Mouse (Mus musculus) T-helper 17 cell (primary cell): Measurements from ENCODE around the gene Col4a1.

Experiments
- in situ Hi-C, 2 experiments: fragments of 300-600 bp; cut with MboI, MseI; formaldehyde crosslinking; loops; 1 replicate in 1 of 2; 2 replicates in 1 of 2; pipeline ENCODE4 v1.15.1; 2025; ENCODE audit warnings: high pct_unique_total_duplicates in 2 of 2

Col4a1 gene

DNA sequence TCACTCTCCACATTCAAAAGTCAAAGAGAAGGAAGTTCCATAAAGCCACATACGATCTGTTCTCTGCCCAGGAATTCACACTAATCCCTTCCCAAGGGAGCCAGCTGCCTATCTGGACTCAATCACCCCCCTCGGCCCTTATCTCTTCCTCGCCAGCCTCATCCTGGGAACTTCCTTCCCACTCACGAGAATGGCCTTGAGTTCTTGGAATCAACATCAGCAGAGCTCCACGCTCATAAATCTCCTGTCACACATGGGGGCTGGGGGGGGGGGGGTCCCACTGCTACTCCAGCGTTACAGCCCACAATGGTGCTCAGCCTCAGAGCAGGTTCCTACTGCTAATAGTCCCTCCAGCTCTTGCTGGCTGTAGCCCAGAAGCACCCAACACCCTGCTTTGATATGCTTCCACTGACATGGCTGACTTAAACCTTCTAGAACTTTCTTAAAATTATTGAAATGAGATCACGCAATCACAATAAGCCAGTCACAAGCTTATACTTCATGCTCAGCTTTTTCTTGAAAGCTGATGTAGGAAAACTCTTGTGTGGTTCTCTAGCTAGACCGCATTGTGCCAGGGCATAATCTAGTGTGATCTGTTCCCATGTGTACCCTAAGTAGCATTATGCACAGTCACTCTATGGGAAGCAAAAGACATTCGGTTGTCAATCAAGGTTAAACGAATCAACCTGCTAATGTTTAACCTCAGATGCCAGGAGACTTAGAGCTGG, 78.3 kb downstream of the Col4a1 start:
- in situ Hi-C loops: loop anchor here in 1 of 2 experiments (10.0 kb wide), 1 partner anchor 440 kb away; no protein-coding TSS in a partner anchor

DNA sequence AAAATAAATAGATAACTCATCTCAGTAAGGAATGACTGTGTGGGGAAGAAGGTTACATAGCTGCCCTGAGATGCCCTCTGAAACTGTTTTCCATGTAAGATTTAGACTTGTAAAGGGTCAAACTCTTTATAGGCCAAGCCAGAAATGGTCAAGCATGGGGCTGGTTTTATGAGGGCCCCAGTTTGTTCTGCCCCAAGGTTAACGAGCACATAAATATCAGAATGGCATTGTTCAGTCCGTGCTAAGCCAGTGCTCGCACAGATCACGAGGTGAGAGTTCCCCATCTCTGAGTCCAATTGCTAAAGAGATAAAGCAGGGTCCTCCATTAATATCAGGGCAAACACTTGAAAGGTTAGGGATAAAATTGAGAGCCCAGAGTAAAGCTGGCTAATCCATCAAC, 79.6 kb downstream of the Col4a1 start:
- in situ Hi-C loops: loop anchor here in 1 of 2 experiments (10.0 kb wide), 1 partner anchor 442 kb away; no protein-coding TSS in a partner anchor

DNA sequence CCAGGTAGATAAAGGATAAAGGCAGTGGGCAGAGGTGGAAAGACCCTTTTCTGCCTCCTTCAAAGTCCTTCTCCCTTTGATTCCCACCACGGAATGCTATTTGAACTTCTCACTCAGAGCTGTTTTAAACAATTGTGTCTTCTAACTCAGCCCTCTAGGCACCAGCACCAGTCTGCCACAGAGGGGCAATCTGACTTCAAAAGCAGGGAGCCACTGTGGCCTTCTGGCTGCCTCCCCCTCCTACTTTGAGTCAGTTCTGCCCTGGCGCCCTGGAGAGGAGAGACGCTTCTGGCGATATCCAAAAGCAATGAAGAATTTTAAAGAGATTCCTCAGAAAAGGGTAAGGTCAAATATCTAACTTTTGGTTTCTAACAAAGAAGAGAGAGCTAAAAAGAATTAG, 82.3 kb downstream of the Col4a1 start:
- in situ Hi-C loops: loop anchor here in 1 of 2 experiments (10.0 kb wide), 1 partner anchor 445 kb away; no protein-coding TSS in a partner anchor

DNA sequence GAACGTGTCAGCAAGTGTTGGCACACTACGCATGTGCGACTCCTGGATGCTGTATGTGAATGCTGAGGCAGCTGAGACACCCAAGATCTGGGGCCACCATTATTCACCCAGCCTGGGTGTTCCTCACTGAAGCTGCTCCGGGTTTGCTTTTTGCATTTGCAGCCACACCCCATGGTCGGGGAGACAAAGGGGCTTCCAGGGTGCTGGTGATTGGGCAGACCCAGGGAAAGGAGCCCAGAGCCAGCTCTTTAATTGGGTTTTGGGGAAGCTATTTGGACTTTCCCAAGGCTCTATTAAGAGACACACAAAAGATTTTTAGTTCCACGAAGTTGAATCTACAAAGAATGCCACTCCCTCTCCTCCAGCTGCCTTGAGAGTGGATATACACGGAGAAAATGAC, 85.2 kb downstream of the Col4a1 start:
- in situ Hi-C loops: no loop called here

DNA sequence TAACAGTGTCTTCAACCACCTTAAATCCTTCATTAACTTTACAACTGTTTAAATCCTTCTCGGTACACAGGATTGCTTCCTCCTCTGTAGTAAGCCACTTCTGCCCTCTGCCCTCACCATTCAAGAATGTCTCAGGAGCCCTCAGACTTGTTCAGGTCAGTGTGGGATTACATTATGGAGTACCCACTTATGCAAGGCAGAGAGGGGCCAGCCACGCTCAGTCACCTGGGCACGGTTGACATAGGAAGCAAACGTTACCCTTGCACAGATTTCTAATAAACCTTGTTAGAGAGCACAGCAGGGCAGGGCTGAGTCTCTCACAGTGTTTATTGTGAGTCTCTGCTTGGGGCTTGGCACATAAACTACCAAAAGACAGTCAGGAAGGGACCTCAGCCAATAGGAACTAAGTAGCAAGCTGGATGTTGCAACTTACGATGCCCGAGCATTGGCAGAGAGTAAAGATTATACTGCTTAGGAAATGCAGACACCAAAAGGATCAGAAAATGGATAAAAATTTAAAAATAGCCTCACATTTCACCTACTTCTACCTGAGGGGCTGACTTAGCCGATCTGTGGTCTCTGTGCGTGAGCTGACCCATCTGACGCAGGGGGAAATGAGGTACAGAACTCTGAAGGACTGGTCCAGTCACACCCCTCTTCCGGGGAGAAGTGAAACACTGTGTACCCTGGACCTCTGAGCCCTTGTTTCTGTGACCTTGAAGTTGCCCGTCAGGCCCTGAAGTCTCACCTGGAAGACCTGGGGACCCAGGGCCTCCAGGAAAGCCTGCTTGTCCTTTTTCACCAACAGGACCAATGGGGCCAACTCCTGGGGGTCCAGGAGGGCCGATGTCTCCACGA, 86.8 kb downstream of the Col4a1 start:
- in situ Hi-C loops: no loop called here

DNA sequence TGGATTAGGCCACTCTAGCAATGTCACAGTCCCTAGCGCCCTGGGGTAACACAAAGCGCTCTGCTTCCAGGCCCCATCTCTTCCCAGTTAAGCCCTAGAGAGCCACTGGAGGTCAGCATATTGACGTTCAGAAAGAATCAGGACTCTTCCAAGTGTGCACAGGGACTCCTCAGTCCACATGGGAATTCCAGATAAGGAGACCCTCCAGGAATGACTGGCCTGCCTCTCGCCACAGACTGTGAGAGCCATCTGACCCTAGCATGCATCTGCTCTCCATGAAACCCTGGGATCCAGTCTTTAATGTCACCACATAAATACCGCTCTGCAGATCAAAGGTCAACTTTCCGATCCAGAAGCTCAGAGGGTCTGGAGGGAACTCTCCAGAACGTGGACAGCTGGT, 88.4 kb downstream of the Col4a1 start:
- in situ Hi-C loops: no loop called here

DNA sequence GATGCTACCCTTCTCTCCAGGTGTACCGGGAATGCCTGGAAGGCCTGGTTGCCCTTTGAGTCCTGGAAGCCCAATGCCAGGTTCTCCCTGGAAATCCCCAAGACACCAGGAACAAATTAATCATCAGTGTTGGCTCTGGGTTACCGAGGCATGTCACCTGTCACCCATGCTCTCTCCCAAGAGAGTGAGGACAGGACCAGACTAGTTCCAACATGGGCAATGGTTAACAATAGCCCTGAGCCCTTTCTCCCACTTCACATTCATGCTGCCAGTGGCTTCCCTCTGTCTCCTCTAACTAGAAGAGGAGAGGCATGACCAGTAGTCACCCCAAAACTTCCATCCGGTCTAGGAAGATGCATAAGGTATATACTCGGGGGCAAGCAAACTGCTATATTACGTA, 91.3 kb downstream of the Col4a1 start:
- in situ Hi-C loops: no loop called here

DNA sequence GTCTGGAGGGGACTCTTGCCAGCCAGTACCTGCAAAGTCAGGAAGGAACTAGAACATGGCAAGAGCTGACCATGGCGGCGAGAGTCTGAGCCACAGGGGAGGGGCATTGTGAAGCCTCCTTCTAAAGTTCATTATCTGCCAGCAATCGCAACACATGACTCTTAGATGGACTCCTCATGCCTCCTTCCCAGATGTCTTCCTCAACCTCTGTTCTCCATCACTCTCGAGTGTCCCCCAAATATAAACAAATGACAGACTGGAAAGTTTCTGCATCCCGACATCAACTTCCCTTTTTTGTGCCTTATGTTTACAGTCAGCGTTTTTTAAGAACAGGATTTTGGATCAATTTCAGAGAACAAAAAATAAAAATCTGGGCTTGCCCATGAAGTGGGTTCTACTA, 93.3 kb downstream of the Col4a1 start:
- in situ Hi-C loops: no loop called here

DNA sequence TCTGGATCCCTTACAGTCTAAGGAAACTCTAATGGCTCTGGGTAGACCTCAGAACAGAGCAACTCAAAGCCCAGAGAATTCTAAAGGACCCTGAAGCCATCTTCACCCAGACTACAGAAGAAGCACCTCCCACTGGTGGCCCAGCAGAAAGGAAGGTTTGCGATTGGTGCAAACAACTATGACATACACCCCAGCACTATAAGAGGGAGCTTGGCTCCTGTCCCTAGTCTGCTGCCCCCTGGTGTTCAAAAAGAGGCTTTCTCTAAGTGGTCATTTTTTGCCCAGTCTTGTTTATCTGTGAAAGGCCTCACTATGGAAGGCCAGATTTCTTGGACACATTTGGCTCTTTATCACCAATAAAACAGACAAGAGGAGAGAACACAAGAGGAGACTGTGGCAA, 97.4 kb downstream of the Col4a1 start:
- in situ Hi-C loops: no loop called here

DNA sequence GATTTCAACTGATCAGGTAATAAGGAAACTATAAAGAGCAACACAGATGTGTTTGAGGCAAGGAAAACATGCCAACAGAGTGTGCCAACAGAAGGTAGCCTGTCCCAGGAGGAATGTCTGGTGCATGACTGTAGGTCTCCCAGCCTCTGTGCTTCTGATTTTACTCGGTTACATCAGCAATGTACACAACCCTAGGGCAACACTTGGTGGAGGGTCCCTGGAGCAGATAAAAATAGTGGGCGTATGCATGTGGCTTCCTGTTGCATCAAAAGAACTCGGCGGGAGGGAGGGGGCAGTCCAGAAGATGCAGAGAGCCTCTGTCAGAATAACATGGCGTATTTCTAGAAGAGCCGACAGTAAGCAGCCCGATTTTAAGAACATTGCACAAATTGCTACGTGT, 106.1 kb downstream of the Col4a1 start:
- in situ Hi-C loops: no loop called here

DNA sequence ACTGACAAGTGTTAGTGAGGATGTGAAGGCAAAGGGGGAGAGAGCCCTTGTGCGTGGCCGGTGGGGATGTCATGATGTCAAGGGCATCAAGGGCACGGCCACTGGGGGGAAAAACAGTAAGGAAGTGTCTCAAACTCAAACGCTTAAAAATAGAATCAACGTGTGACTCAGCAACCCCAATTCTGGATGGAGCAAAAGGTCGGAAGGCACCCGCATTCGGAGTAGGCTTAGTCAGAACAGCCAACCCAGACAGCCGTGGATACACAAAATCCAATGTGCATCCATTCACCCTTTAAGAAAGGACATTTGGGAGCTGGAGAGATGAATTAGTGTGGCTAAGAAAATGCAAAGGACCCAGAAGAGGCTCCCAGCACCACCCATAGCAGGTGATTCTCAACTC, 107.1 kb downstream of the Col4a1 start:
- in situ Hi-C loops: no loop called here

DNA sequence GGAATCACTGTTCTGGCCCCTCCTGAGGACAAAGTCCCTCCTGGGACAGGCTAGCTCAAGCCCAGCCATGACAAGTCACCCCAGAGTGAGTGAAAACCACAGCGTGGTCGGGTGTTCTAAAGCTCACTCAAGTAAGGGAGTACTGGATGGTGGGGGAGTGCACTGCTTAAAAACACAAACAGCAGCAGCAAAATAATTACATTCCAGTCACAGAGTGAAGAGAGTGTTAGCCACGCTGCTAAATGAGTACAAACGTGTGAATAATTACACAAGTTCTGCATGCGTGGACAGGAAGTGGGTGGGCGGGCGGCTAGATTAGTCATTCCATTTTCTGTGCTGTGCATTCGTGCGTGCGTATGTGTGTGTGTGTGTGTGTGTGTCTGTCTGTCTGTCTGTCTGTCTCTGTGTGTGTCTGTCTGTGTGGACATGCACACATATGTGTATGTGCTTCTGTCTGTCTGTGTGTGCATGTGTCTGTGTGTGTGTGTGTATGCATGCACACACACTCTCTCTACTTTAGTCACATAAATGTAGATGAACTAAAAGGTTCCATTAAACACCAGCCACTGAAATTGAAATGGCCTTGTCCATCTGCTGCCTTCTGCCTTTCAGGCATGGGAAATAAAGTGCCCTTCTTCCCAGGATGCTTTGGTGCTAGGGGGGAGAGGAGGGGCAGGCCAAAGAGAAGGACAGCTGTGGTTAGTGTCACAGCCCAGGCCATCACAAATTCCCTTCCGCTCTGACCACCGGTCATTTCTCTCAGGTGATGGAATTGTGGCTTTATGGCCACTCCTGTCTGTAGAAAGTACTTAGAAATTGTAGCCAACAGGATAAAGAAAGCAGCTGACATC, 109.1 kb downstream of the Col4a1 start:
- in situ Hi-C loops: no loop called here

DNA sequence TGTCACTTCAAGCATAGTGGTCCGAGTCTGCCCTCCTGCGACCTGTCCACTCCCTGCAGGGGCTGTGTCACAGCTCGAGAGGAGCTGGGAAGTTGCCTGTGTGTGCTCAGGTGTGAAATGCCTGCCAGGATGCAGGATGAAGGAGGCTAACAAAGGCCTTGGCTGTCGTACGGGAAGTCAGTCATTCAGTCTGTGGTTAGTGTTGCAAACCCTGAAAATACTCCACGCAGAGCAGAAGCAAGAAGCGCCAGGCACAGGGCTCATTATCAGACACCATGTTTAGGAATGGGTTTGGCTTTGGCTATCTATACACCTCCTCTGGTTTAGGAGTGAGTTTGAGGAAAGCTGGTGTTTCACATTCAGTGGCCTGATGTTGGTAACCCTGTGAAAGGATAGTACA, 114.0 kb downstream of the Col4a1 start:
- in situ Hi-C loops: no loop called here

DNA sequence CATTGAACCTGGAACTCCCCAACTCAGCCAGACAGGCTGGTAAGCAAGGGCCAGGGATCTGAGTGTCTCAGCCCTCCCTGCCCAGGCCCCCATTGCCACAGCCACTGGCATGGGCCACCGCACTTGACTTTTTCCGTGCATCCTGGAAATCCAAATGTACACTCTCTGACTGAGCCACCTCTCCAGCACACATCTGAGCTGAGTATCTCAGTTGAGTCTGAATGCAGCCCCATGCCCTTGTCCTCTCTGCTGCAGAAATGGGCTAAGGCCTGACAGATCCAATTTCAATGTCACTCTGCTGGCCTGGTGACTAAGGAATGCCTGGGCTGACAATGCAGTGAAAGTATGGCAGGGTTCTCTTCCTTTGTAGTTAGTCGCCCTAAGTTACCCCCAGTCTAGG, 114.6 kb downstream of the Col4a1 start:
- in situ Hi-C loops: no loop called here

DNA sequence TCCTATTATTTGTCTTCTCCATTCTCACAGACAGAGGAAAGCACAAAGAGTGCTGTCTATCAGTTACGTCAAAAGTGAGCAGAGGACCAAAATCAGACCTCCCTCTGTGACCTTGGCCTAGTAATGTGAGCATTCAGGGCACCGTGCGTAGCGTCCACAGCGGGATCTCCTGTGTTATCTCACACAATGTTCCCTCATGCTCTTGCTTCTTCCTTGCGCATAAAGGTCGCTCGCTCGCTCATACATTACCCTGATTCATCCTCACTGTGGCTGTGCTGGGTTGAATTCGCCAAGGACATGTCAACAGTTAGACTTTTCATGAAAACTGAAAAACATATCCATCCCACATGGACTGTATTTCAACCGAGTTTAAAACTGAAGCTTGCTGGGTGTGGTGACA, 115.4 kb downstream of the Col4a1 start:
- in situ Hi-C loops: no loop called here

DNA sequence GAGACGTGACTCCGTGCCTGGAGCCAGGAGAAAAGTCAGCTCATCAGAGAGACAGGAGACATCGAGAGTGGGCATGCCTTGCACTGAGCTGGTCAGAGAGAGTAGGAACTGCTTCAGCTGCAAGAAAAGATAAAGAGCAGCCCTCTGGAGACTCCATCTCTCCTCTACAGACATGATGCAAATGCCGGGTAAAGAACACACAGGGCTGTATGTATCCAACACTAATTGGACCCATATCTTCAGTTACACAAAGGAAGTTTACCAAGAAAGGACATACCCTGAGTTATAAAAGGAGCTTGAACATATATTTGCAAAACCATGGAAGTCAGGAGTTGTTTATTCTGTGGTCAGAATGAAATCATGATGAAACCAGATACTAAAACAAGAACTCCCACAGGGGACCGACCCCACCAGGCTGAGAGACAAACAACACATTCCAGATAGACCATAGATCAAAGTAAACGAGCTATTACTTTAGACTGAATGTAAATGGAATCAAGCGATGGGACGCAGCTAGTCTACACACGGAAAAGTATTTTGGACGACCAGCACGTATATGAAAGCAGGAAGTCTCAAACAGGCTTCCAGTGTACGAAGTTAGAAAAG, 119.8 kb downstream of the Col4a1 start:
- in situ Hi-C loops: no loop called here

DNA sequence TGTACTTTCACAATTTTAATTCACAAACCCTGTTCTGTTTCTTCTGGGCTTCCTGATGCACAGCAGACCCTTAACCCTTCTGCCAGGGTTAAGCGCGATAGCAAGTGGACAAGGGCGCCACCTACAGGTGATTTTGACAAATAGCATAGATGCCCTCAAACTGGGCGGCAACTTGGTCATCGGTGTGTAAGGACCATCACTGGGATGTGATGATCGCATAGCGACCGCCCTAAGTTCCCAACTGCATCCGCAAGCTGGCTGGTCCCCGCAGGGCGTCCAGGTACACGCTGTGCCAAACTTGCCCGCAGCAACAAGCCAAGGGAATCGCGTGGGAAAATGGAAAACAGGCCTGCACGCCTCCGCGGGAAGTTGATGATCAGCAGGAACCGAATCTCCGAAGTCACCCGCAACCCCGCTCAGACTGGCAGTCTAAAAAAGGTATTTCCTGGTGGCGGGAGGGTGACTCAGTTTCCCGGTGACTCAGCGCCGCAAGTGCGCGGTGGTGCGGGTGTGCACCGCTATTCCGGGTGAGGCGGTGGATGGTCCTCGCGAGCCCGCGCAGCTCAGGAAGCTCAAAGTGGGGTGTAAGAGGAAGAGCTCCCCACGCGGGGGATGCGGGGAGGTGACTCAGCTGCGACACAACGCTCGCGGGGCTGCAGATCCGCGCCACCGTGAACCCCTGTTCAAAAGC, 124.9 kb downstream of the Col4a1 start:
- in situ Hi-C loops: loop anchor here (5.0 kb wide), 3 partner anchors 605 to 775 kb away; no protein-coding TSS in a partner anchor

DNA sequence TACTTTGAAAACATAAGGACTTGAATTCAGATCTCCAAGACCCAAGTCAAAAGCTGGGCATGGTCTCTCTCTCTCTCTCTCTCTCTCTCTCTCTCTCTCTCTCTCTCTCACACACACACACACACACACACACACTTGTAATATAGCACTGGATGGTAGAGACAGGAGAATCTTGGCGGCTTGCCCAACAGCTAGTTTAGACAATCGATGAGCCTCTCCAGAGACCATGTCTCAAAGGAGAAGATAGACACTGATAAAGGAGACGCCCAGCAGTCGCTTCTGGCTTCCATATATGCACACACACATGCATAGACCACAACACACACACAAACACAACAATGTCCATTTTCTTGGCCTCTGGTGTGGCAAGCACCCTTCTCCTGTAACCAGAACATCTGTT, 126.2 kb downstream of the Col4a1 start:
- in situ Hi-C loops: loop anchor here (5.0 kb wide), 3 partner anchors 604 to 774 kb away; no protein-coding TSS in a partner anchor

DNA sequence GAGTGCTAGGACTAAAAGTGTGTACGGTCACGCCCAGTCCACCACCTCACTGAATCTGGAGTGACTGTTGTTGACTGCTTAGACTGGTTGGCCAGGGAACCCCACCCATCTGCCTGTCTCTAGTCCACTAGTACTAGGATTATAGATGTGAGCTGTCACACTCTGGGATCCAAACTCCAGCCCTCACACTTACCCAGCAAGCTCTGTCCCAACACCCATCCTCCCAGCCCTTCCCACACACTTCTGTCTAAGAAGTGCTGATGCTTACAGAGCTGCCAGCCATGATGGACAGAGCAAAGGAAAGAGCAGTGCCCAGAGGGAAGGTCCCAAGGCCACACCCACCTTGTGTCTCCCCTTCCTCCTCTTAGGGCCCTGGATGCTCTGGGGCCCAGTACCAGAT, 127.0 kb downstream of the Col4a1 start:
- in situ Hi-C loops: loop anchor here (5.0 kb wide), 3 partner anchors 603 to 773 kb away; no protein-coding TSS in a partner anchor

DNA sequence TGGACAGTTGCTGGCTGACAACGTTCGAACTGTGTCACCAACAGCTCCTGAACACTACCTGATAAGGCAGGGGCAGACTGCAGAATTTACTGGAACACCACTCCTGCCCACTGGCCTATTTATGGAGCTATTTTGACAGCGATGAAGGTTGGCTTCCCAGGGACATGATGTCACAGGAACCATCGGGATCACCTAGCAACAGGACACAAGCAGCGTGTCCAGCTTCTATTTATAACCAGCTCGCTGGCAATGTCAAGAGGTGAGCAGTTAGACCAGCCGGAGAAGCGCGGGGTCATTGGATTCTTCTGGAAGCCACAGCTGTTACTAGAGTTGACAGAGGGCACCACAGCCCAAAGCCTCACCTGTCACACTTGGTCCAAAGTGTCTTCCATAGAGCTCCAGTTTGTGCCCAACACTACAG, 129.0 kb downstream of the Col4a1 start:
- in situ Hi-C loops: no loop called here

DNA sequence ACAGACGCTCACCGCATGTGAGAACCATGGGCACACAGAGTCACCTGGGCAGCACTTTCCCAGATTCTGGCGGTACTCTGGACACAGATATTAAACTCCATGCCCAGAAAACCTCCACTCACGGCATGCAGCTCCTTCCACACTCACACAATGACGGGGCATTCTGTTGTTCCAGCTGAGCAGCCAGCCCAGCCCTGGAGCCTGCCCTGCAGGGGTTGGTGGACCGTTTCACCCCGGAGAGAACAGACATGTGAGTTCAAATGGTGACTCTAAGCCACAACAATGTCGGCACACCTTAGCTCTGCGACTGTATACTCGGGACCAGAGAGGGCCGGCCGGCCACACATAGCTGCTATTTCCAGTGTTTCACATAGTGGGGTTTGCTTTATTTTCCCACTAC, 130.0 kb downstream of the Col4a1 start:
- in situ Hi-C loops: no loop called here
